Mouse (Mus musculus) limb, embryonic 12.5 days (tissue): Measurements from ENCODE around the gene Wnt2b. TPM values are rescaled to one million over a fixed set of nuclear protein-coding genes. Genes with fewer than 3 reads are reported as not detected.
A peak's percentile ranks its signal among the peaks of the same experiment; 100 is the strongest.

Experiments
- ATAC-seq: fragments of 200-750 bp; cut with Nextera tagmentation; 2 replicates; pipeline ENCODE4 v1.8.0; 2017; ENCODE audit warnings: low read depth, moderate TSS enrichment; ENCODE audit not compliant: insufficient number of reproducible peaks, insufficient read depth, low FRiP score, low TSS enrichment
- H3K27ac ChIP-seq: fragments of 300-500 bp; sonication (generic); 2 replicates; pipeline ENCODE4 v1.5.1; 2016; ENCODE audit warnings: mild to moderate bottlenecking, moderate library complexity
- H3K27me3 ChIP-seq: fragments of 300-500 bp; sonication (generic); 2 replicates; pipeline ENCODE4 v1.6.1; 2016; ENCODE audit warnings: mild to moderate bottlenecking, moderate library complexity
- H3K36me3 ChIP-seq: fragments of 300-500 bp; sonication (generic); 2 replicates; pipeline ENCODE4 v1.6.1; 2016; ENCODE audit warnings: mild to moderate bottlenecking, moderate library complexity
- H3K4me1 ChIP-seq: fragments of 300-500 bp; sonication (generic); replicated peaks from 2 replicates; pipeline ENCODE4 v1.6.1; 2016
- H3K4me2 ChIP-seq: fragments of 300-500 bp; sonication (generic); 2 replicates; pipeline ENCODE4 v1.6.1; 2016; ENCODE audit warnings: mild to moderate bottlenecking, moderate library complexity
- H3K4me3 ChIP-seq: fragments of 300-500 bp; sonication (generic); replicated peaks from 2 replicates; pipeline ENCODE4 v1.5.1; 2016; ENCODE audit warnings: mild to moderate bottlenecking
- H3K9ac ChIP-seq: fragments of 300-500 bp; sonication (generic); replicated peaks from 2 replicates; pipeline ENCODE4 v1.6.1; 2016; ENCODE audit warnings: mild to moderate bottlenecking, moderate library complexity
- H3K9me3 ChIP-seq: fragments of 300-500 bp; sonication (generic); 2 replicates; pipeline ENCODE4 v1.6.1; 2016; ENCODE audit warnings: mild to moderate bottlenecking, moderate library complexity
- WGBS: fragments of 180-500 bp; shearing (Covaris S2); methylation state at CpG from one replicate; pipeline ENCODE4 v1.1.7; 2016; 5-methylcytosine and 5-hydroxymethylcytosine counted together
- polyA plus RNA-seq: library from polyadenylated mRNA; unstranded; fragments of >200 nt; fragmentation: Nextera tagmentation; extraction: Ambion mirVana; gene quantifications from 2 replicates; pipeline ENCODE4 v1.2.1, GENCODE M21; 2016

The Wnt2b gene
- polyA plus RNA-seq, 1 experiment from 2014 or later: 0.69 TPM

DNA sequence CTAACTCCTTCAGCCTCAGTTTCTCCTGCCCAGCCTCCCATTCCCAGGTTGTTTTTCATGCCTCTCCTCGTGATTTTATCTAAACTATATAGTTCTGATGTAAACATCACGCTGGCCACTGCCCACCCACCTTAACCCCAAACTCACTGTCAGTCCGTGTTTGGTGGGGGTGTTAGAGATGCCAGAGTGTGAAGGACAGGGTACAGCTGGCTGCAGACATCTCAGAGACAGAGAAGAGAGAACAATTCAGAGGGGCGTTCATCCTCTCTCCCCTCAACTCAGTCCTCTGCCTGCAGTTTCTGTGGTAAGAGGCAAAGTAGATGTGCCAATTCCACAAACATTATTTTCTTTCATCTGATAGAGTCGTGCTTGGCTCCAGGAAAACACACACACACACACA is 1.1 kb upstream of the Wnt2b start:
- peak overlapping the region; percentile 79; the same call in 1 of the 2 replicates for H3K4me2 ChIP-seq

DNA sequence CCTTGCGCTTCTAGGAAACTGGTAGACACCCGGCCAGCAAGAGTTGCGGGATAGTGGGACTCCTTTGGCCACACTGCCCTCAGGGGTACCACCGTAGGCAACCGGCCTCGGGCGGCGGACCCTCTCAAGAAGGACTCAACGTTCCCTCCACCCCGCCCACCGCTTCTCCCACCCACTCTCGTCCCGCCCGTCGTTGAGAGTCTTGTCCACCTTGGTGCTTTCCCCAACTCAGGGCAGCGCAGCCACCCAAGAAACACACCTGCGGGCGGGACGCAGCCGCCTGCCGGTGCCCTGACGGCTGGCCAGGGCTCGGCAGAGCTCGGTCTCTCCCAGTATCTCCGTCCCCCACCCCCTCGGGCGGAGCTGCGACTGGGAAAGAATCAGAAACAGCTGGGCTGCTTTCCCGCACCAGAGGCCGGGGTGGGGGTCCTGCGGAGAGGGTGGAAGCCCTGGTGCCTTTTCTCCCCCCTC is 455 bp upstream of the Wnt2b start:
- no peaks in the 10 kb centered on the region for H3K9me3 ChIP-seq
- H3K27me3 ChIP-seq: peaks cover 68% of the 10 kb centered on the region
- H3K4me1 ChIP-seq: peaks cover 44% of the 10 kb centered on the region
- H3K36me3 ChIP-seq: no peaks in the 10 kb centered on the region
- peak overlapping the region; percentile 79 for H3K4me2 ChIP-seq
- no peak overlapping the region for H3K27ac ChIP-seq
- peak overlapping the region; percentile 57 for H3K4me3 ChIP-seq
- under 1% methylated on average over 31 of the region's 31 CpGs for WGBS
- H3K9ac ChIP-seq: peak overlapping the region; percentile 56; the same call in 1 of the 2 replicates
- ATAC-seq: peak; percentile 32; the same call in 1 of the 2 replicates

More for the DNA sequence above, 1.1 kb upstream of the Wnt2b start:
- peaks cover 68% of the 10 kb centered on the region for H3K27me3 ChIP-seq
- no peak overlapping the region for H3K9ac ChIP-seq
- no peaks in the 10 kb centered on the region for H3K36me3 ChIP-seq
- peaks cover 44% of the 10 kb centered on the region for H3K4me1 ChIP-seq
- no peak overlapping the region for H3K27ac ChIP-seq
- 3% methylated on average over 4 of the region's 5 CpGs for WGBS
- no peak overlapping the region for H3K4me3 ChIP-seq
- no peaks in the 10 kb centered on the region for H3K9me3 ChIP-seq
- no peak for ATAC-seq

DNA sequence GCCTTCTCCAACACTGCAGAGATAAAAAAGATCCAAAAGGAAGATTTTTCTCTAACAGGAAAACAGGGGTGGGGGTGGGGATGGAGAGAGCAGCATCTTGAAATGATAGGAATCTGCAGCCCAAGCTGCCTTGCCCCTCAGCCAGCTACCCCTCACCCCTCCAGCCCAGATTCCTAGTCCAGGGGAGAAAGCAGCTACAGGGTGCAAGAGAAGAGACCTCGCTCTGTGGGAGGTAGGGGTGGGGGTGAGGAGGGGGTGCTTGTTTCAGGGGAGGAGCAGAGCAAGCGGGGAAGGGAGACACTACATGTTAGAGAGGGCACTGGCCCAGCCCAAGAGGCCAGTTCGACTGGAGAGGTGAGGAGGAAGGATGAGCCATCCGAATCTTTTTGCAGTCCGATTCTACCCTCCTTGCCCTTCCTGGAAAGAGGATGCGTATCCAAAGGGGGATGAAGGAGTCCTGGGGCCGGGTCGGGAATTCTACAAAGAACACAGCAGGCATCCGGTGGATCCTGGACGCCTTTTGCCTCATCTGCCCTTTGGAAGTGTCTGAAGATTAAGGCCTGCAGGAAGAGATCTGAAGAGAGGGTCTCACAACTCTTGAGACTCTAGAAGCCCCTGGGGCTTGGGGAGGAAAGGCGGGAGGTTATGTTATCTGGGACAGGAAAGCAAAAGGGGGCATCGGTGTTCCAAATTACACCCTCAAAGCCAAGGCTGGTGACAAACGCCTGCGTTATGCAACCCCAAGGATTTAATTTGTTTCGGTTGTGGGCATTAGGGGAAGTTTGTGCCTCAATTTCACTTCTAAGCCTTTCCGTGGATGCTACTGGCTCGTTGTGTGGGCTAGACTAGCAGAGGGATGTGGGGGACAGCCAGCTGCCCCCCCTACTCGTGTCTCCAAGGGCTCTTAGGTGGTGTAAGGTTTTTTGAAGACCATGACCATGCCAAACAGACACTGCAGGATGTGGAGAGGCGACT is 1.4 kb downstream of the Wnt2b start:
- Histone ChIP-seq H3K27me3 (peaks cover 68% of the 10 kb centered on the region), H3K36me3 (peaks cover under 1% of the 10 kb centered on the region; the same call in 1 of the 2 replicates), H3K4me3 (peak overlapping the region; percentile 57), H3K27ac (no peak overlapping the region), H3K4me2 (peak overlapping the region; percentile 79), H3K4me1 (peaks cover 39% of the 10 kb centered on the region), H3K9me3 (no peaks in the 10 kb centered on the region), H3K9ac (no peak overlapping the region)
- no peak for ATAC-seq
- 11% methylated on average over 19 of the region's 19 CpGs for WGBS

DNA sequence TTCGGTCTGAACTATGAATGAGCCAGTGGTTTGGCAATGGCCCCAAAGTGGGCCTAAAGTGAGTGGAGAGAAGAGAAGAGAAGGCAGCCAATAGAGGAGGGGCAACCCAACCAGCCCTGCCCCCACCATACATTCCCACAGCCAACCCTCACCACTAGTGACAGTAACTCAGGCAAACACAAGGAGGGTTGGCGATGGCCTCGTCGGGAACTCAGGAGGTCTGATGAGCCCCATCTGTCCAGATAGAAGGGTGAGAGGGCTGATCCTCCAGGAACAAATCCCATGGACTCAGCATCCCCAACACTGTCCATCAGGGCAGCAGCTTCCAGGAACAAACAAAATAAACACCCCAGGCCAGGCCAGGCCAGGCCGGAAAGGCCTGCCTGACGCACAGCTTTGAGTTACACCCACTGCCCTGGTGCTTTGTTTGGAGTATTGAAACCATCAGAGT is 5.6 kb downstream of the Wnt2b start:
- no peak overlapping the region for H3K9ac ChIP-seq
- H3K4me1 ChIP-seq: peaks cover 8% of the 10 kb centered on the region
- H3K27me3 ChIP-seq: peaks cover 34% of the 10 kb centered on the region
- no peak overlapping the region for H3K4me2 ChIP-seq
- no peaks in the 10 kb centered on the region for H3K9me3 ChIP-seq
- no peak overlapping the region for H3K4me3 ChIP-seq
- H3K27ac ChIP-seq: no peak overlapping the region
- WGBS: 84% methylated on average over 6 of the region's 6 CpGs
- no peak for ATAC-seq
- peaks cover 33% of the 10 kb centered on the region for H3K36me3 ChIP-seq

DNA sequence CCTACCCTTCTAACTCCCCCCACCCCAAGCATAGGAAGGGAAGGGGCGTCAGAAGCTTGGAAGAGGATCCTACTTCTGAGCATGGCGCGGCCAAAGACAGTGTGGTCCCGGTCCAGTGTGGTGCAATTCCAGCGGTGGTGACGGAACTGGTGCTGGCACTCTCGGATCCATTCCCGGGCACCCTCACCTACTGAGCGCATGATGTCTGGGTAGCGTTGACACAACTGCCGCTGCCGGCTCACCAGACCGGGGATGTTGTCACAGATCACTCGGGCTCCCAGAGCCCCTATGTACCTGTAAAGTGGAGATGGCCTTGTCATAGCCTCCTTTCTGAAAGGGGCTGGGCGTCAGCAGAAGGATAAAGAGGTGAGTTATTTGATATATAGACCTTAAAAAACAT is 7.2 kb downstream of the Wnt2b start:
- Histone ChIP-seq H3K4me3 (no peak overlapping the region), H3K27ac (no peak overlapping the region), H3K9ac (no peak overlapping the region), H3K36me3 (peaks cover 42% of the 10 kb centered on the region), H3K27me3 (peaks cover 18% of the 10 kb centered on the region), H3K4me1 (no peaks in the 10 kb centered on the region; the same call in 1 of the 2 replicates), H3K4me2 (no peak overlapping the region), H3K9me3 (no peaks in the 10 kb centered on the region)
- no peak for ATAC-seq
- 98% methylated on average over 15 of the region's 15 CpGs for WGBS

DNA sequence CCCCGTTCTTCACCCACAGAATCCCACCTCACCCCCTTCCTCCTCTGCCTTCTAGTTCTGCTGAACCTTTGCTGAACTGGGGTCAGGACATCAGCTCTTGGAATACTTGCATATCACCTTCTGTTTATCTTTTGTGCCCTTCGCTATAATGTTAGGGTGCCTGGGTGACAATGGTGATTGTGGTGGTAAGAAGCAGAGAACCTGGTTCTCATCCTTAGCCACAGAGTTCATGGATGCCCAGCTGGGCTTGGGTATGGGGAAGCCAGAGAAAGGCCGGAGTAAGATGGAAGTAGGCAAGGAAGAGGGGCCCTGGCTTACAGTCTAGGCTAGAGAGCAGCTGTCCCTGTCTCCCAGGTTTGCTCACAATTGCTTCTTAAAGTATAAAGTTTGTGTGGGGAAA is 7.6 kb downstream of the Wnt2b start:
- Histone ChIP-seq H3K4me2 (no peak overlapping the region), H3K9ac (no peak overlapping the region), H3K36me3 (peaks cover 42% of the 10 kb centered on the region), H3K4me1 (no peaks in the 10 kb centered on the region), H3K27me3 (peaks cover 13% of the 10 kb centered on the region), H3K9me3 (no peaks in the 10 kb centered on the region), H3K27ac (no peak overlapping the region), H3K4me3 (no peak overlapping the region)
- ATAC-seq: no peak
- WGBS: 86% methylated on average over 3 of the region's 3 CpGs

DNA sequence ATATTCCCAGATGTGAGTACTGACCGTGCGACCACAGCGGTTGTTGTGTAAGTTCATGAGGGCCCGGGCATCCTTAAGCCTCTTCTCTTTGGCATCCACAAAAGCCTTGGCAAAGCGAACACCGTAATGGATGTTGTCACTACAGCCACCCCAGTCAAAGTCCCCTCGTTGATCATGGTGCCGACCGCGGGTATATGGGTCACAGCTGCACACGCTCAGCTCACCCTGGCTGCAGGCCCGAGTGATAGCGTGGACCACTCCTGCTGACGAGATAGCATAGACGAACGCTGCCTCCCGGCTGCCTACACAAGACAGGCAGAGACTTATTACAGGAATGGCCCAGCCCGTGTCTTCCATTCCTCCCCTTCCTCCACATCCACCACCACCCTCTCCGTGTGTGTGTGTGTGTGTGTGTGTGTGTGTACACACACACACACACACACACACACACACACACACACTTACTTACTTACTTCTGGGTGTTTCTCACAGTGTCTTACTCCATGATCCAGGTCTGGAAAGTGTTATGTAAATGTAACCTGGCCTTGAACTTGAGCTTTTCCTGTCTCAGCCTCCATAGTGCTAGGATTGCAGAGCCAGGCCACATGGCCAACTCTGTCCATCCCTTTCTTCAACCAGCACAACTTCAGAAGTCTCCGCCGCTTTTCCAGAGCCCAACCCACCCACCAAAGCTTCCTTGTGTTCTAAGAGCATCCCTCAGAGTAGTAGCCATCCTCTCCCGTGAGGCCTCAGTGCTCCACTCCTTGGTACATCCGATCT is 8.6 kb downstream of the Wnt2b start:
- Histone ChIP-seq H3K9me3 (no peaks in the 10 kb centered on the region), H3K9ac (no peak overlapping the region), H3K4me1 (no peaks in the 10 kb centered on the region), H3K36me3 (peaks cover 47% of the 10 kb centered on the region), H3K27ac (no peak overlapping the region), H3K4me2 (no peak overlapping the region), H3K4me3 (no peak overlapping the region), H3K27me3 (peaks cover 3% of the 10 kb centered on the region; the same call in 1 of the 2 replicates)
- 95% methylated on average over 23 of the region's 23 CpGs for WGBS
- no peak for ATAC-seq

DNA sequence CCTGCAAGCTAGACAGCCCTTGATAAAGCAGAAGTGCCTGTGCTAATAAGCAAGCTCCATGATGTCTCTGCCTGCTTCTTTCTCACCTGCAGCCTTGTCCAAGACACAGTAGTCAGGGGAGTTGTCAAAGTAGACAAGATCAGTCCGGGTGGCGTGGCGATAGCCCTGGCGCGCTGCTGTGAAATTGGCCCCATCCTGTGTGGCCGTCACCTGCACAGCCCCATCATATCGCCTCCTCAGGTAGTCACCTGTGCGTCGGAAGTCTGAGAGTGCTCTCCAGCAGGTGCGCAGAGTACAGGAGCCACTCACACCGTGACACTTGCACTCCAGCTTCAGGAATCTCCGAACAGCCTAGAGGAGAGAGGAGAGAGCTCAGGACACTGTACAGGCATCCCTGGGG is 10.8 kb downstream of the Wnt2b start:
- Histone ChIP-seq H3K4me2 (no peak overlapping the region), H3K4me1 (no peaks in the 10 kb centered on the region), H3K9ac (no peak overlapping the region), H3K27ac (no peak overlapping the region), H3K4me3 (no peak overlapping the region), H3K27me3 (no peaks in the 10 kb centered on the region), H3K36me3 (peaks cover 61% of the 10 kb centered on the region), H3K9me3 (no peaks in the 10 kb centered on the region)
- WGBS: 95% methylated on average over 12 of the region's 12 CpGs
- ATAC-seq: no peak

DNA sequence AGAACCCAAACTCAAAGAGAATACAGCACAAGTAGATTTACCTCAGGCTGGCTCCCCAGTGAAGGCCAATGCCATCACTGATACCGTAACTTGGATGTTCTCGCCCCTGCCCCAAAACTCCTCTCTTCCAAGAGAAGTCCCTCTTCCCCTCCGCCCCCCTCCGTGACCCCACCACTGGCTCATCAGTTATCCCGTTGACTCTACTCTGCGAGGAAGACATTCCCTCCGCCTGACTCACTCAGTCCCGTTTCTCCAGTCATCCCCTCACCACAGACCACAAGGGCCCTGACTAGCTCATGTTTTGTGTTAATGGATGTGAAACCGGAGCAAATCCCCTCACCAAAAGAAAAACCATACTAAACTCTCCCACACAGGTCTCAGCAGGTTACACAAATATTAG is 16.8 kb downstream of the Wnt2b start:
- peaks cover 39% of the 10 kb centered on the region for H3K4me1 ChIP-seq
- H3K36me3 ChIP-seq: peaks cover 26% of the 10 kb centered on the region
- ATAC-seq: no peak
- no peaks in the 10 kb centered on the region for H3K27me3 ChIP-seq
- WGBS: 76% methylated on average over 9 of the region's 9 CpGs
- no peak overlapping the region for H3K9ac ChIP-seq
- H3K4me2 ChIP-seq: no peak overlapping the region
- H3K4me3 ChIP-seq: no peak overlapping the region
- H3K27ac ChIP-seq: no peak overlapping the region
- no peaks in the 10 kb centered on the region for H3K9me3 ChIP-seq

DNA sequence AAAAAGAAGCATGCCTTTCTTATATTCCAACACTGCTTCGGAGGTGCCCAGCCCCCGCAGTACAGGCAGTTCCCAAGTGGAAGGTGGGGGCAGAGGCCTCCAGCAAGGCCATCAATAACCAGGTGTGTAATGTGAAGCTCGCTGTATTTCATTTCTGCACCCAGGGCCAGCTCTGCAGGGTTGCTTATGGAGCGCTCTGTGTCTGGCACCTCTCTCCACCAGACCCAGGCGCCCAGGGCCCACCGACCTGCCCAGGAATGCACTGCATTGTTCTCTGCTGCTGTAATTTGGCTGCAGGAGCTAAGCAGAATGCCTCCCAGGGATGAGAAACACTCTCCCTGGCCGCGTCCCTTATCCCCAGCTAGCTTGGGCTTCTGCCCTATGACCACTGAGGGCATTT is 18.4 kb downstream of the Wnt2b start:
- Histone ChIP-seq H3K27me3 (no peaks in the 10 kb centered on the region), H3K4me2 (0 out of 2 replicates have a peak overlapping the region, but pooled peaks have one; percentile 7), H3K4me1 (peaks cover 45% of the 10 kb centered on the region), H3K27ac (peak overlapping the region; percentile 66), H3K36me3 (peaks cover 23% of the 10 kb centered on the region), H3K9ac (no peak overlapping the region; the same call in 1 of the 2 replicates), H3K9me3 (no peaks in the 10 kb centered on the region), H3K4me3 (no peak overlapping the region)
- peak; percentile 46; the same call in 1 of the 2 replicates for ATAC-seq
- WGBS: 35% methylated on average over 8 of the region's 8 CpGs

DNA sequence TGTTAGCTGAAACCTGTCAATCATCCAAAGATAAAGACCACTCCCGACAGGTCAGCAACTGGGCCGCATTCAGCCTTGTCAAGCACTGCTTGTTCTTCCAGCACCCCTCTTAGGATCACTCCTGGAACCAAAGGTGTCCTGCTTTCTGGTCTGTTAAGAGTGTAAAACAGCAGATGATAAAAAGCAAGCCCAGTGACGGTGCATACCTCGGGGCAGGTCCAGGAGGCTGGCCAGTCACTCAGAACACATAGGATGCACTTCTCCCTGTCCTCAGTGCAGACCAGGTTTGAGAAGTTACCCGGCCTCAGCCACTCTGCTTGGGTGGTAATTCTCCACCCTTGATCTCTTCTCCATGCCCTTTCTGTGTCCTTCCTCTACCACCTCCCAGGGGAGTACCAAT is 19.0 kb downstream of the Wnt2b start:
- peak overlapping the region; percentile 66; the same call in 1 of the 2 replicates for H3K27ac ChIP-seq
- H3K4me1 ChIP-seq: peaks cover 51% of the 10 kb centered on the region
- no peaks in the 10 kb centered on the region for H3K27me3 ChIP-seq
- H3K36me3 ChIP-seq: peaks cover 22% of the 10 kb centered on the region
- WGBS: 57% methylated on average over 5 of the region's 5 CpGs
- no peak overlapping the region for H3K9ac ChIP-seq
- H3K4me3 ChIP-seq: no peak overlapping the region
- no peak overlapping the region for H3K4me2 ChIP-seq
- no peak for ATAC-seq
- H3K9me3 ChIP-seq: no peaks in the 10 kb centered on the region
